In genomic region chr13:59011530-59011903, GRCm38 (mm10) we compare ENCODE assay signal across 8 mouse cellular contexts.
DNase-seq lines count a peak whose midpoint lies in the region; ATAC-seq and TF ChIP-seq lines count a peak whose summit lies in the region.

No protein-coding gene starts in this region.

- H3K4me3 ChIP-seq in hindbrain, embryonic 12.5 days, result peak overlapping the region; percentile 22
- peak overlapping the region; percentile 18; the same call in 1 of the 2 replicates for H3K4me3 ChIP-seq in lung, embryonic 14.5 days (ENCODE audit: low read depth, low read length)

- H3K27me3 ChIP-seq in hindbrain, embryonic 12.5 days, result no peaks in the 10 kb centered on the region
- no peaks in the 10 kb centered on the region for H3K27me3 ChIP-seq in lung, embryonic 14.5 days (ENCODE audit: insufficient read depth, low read length)

- TF ChIP-seq CTCF in lung, embryonic 14.5 days (IDR thresholded peaks at IDR 0.05; ENCODE audit: low read depth), result no peak

- H3K4me1 ChIP-seq in hindbrain, embryonic 12.5 days, result peaks cover 26% of the 10 kb centered on the region
- H3K4me1 ChIP-seq in lung, embryonic 14.5 days (ENCODE audit: insufficient read depth), result no peaks in the 10 kb centered on the region

- peak overlapping the region; percentile 58 for H3K4me2 ChIP-seq in hindbrain, embryonic 12.5 days (replicated peaks)
- H3K4me2 ChIP-seq in lung, embryonic 14.5 days, result peak overlapping the region; percentile 63

- under 1% methylated on average over 15 of the region's 15 CpGs for WGBS in hindbrain, embryonic 12.5 days
- 5% methylated on average over 15 of the region's 15 CpGs for WGBS in lung, embryonic 14.5 days

- H3K36me3 ChIP-seq in hindbrain, embryonic 12.5 days, result no peaks in the 10 kb centered on the region
- H3K36me3 ChIP-seq in lung, embryonic 14.5 days (ENCODE audit: insufficient read depth), result no peaks in the 10 kb centered on the region

- peak; percentile 53 for DNase-seq in Muller cell, postnatal 12 days (ENCODE audit: inconsistent ontology term)
- peak; percentile 78 to 84 for DNase-seq in cerebellum, postnatal 25 days
- peak; percentile 75 to 92 for DNase-seq in frontal cortex, postnatal 36 days (ENCODE audit: low spot score in 2 of 2)
- peak; percentile 68 to 74 for DNase-seq in layer of hippocampus, postnatal 10 days (ENCODE audit: low spot score in 2 of 2)
- peak; percentile 77 for DNase-seq in lung, embryonic 14.5 days
- peak; percentile 56 for DNase-seq in ovary, postnatal 14 days (ENCODE audit: low spot score)
- DNase-seq in urinary bladder, postnatal 14 days (ENCODE audit: low spot score), result peak; percentile 56

- no peaks in the 10 kb centered on the region for H3K9me3 ChIP-seq in hindbrain, embryonic 12.5 days (replicated peaks)
- H3K9me3 ChIP-seq in lung, embryonic 14.5 days (ENCODE audit: low read depth, low read length), result no peaks in the 10 kb centered on the region

- H3K9ac ChIP-seq in hindbrain, embryonic 12.5 days, result peak overlapping the region; percentile 20
- H3K9ac ChIP-seq in lung, embryonic 14.5 days, result no peak overlapping the region

- peak overlapping the region; percentile 88 for H3K27ac ChIP-seq in hindbrain, embryonic 12.5 days
- H3K27ac ChIP-seq in lung, embryonic 14.5 days (ENCODE audit: low read depth), result no peak overlapping the region

- ATAC-seq in hindbrain, embryonic 12.5 days (ENCODE audit: low FRiP score), result peak; percentile 96
- ATAC-seq in lung, embryonic 14.5 days (ENCODE audit: insufficient read depth), result peak; percentile 89
